Mouse (Mus musculus): ENCODE measurements around the gene Npff. TPM values are rescaled to one million over a fixed set of nuclear protein-coding genes. Genes with fewer than 3 reads are reported as not detected.

Gene Npff
- polyA plus RNA-seq, 1 experiment from 2014 or later, result 7.1 TPM

- no peak for ATAC-seq (ENCODE audit: low FRiP score)
- Histone ChIP-seq H3K27me3 (no peaks in the 10 kb centered on the region), H3K9ac (no peak overlapping the region), H3K36me3 (peaks cover 93% of the 10 kb centered on the region), H3K4me1 (replicated peaks) (no peaks in the 10 kb centered on the region), H3K9me3 (no peaks in the 10 kb centered on the region), H3K4me3 (no peak overlapping the region), H3K4me2 (no peak overlapping the region), H3K27ac (no peak overlapping the region)
- WGBS, result 89% methylated on average over 5 of the region's 5 CpGs
These were observed 24.3 kb downstream of the Npff start for GRCm38 (mm10) chr15:102500479-102500878.

GRCm38 (mm10) chr15:102499851-102500250, 24.9 kb downstream of the Npff start:
- H3K27me3 ChIP-seq, result no peaks in the 10 kb centered on the region
- no peak overlapping the region for H3K4me3 ChIP-seq
- H3K9me3 ChIP-seq, result no peaks in the 10 kb centered on the region
- no peak overlapping the region for H3K27ac ChIP-seq
- ATAC-seq (ENCODE audit: low FRiP score), result no peak
- no peaks in the 10 kb centered on the region for H3K4me1 ChIP-seq (replicated peaks)
- H3K9ac ChIP-seq, result no peak overlapping the region
- no peak overlapping the region for H3K4me2 ChIP-seq
- peaks cover 91% of the 10 kb centered on the region for H3K36me3 ChIP-seq
- WGBS, result 90% methylated on average over 6 of the region's 6 CpGs

GRCm38 (mm10) chr15:102499370-102499769, 25.4 kb downstream of the Npff start:
- Histone ChIP-seq H3K27ac (no peak overlapping the region), H3K9ac (no peak overlapping the region)
- no peak for ATAC-seq (ENCODE audit: low FRiP score)

GRCm38 (mm10) chr15:102498322-102498721, 26.4 kb downstream of the Npff start:
- Histone ChIP-seq H3K36me3 (peaks cover 90% of the 10 kb centered on the region), H3K4me3 (no peak overlapping the region), H3K27ac (no peak overlapping the region), H3K9me3 (no peaks in the 10 kb centered on the region), H3K9ac (no peak overlapping the region), H3K4me1 (replicated peaks) (no peaks in the 10 kb centered on the region), H3K4me2 (no peak overlapping the region), H3K27me3 (no peaks in the 10 kb centered on the region)
- ATAC-seq (ENCODE audit: low FRiP score), result no peak
- WGBS, result 92% methylated on average over 3 of the region's 3 CpGs

More at GRCm38 (mm10) chr15:102499370-102499769, 25.4 kb downstream of the Npff start:
- Histone ChIP-seq H3K4me2 (no peak overlapping the region), H3K27me3 (no peaks in the 10 kb centered on the region), H3K4me3 (no peak overlapping the region), H3K4me1 (replicated peaks) (no peaks in the 10 kb centered on the region), H3K36me3 (peaks cover 91% of the 10 kb centered on the region), H3K9me3 (no peaks in the 10 kb centered on the region)
- 80% methylated on average over 3 of the region's 3 CpGs for WGBS

GRCm38 (mm10) chr15:102487664-102488063, 37.1 kb downstream of the Npff start:
- WGBS, result 74% methylated on average over 1 of the region's 1 CpGs

GRCm38 (mm10) chr15:102485853-102486252, 38.9 kb downstream of the Npff start:
- no peak overlapping the region for H3K27ac ChIP-seq
- WGBS, result 92% methylated on average over 12 of the region's 12 CpGs
- no peak overlapping the region for H3K9ac ChIP-seq
- no peaks in the 10 kb centered on the region for H3K9me3 ChIP-seq
- no peaks in the 10 kb centered on the region for H3K4me1 ChIP-seq (replicated peaks)
- no peak overlapping the region for H3K4me2 ChIP-seq
- peaks cover 83% of the 10 kb centered on the region for H3K36me3 ChIP-seq
- no peak for ATAC-seq (ENCODE audit: low FRiP score)
- H3K27me3 ChIP-seq, result no peaks in the 10 kb centered on the region
- no peak overlapping the region for H3K4me3 ChIP-seq

More at GRCm38 (mm10) chr15:102487664-102488063, 37.1 kb downstream of the Npff start:
- Histone ChIP-seq H3K27me3 (no peaks in the 10 kb centered on the region), H3K4me3 (no peak overlapping the region), H3K27ac (no peak overlapping the region), H3K4me2 (no peak overlapping the region), H3K9me3 (no peaks in the 10 kb centered on the region), H3K4me1 (replicated peaks) (no peaks in the 10 kb centered on the region), H3K9ac (no peak overlapping the region), H3K36me3 (peaks cover 81% of the 10 kb centered on the region)
- no peak for ATAC-seq (ENCODE audit: low FRiP score)

GRCm38 (mm10) chr15:102483136-102483535, 41.6 kb downstream of the Npff start:
- no peak overlapping the region for H3K9ac ChIP-seq
- 90% methylated on average over 3 of the region's 3 CpGs for WGBS
- H3K4me3 ChIP-seq, result no peak overlapping the region
- H3K4me2 ChIP-seq, result no peak overlapping the region
- no peaks in the 10 kb centered on the region for H3K9me3 ChIP-seq
- no peaks in the 10 kb centered on the region for H3K27me3 ChIP-seq
- no peak for ATAC-seq (ENCODE audit: low FRiP score)
- no peak overlapping the region for H3K27ac ChIP-seq
- no peaks in the 10 kb centered on the region for H3K4me1 ChIP-seq (replicated peaks)
- H3K36me3 ChIP-seq, result peaks cover 81% of the 10 kb centered on the region

- WGBS, result 93% methylated on average over 2 of the region's 2 CpGs
- H3K9me3 ChIP-seq, result no peaks in the 10 kb centered on the region
These were observed 50.2 kb downstream of the Npff start for GRCm38 (mm10) chr15:102474520-102474919.

More at GRCm38 (mm10) chr15:102474520-102474919, 50.2 kb downstream of the Npff start:
- Histone ChIP-seq H3K4me1 (replicated peaks) (peaks cover 17% of the 10 kb centered on the region), H3K9ac (no peak overlapping the region), H3K36me3 (peaks cover 53% of the 10 kb centered on the region), H3K4me2 (no peak overlapping the region), H3K27me3 (no peaks in the 10 kb centered on the region), H3K27ac (no peak overlapping the region), H3K4me3 (no peak overlapping the region)
- ATAC-seq (ENCODE audit: low FRiP score), result no peak

Other genes starting within 250 kb of the Npff start
- gene Mfsd5, start 245.5 kb downstream of the Npff start, polyA plus RNA-seq (2015; fragmentation: Nextera tagmentation; extraction: Ambion mirVana), result 54.7 TPM in 2 replicates
- 7.0 and 7.2 TPM in 2 replicates for gene Espl1, start 228.7 kb downstream of the Npff start, polyA plus RNA-seq (2015; fragmentation: Nextera tagmentation; extraction: Ambion mirVana)
- 502 and 514 TPM in 2 replicates for gene Pfdn5, start 198.8 kb downstream of the Npff start, polyA plus RNA-seq (2015; fragmentation: Nextera tagmentation; extraction: Ambion mirVana)
- gene Myg1, start 193.2 kb downstream of the Npff start, polyA plus RNA-seq (2015; fragmentation: Nextera tagmentation; extraction: Ambion mirVana), result 91.8 and 96.4 TPM in 2 replicates
- gene Aaas, start 174.2 kb downstream of the Npff start, polyA plus RNA-seq (2015; fragmentation: Nextera tagmentation; extraction: Ambion mirVana), result 33.3 and 34.8 TPM in 2 replicates
- gene Sp7, start 157.8 kb downstream of the Npff start, polyA plus RNA-seq (2015; fragmentation: Nextera tagmentation; extraction: Ambion mirVana), result 1.1 and 1.2 TPM in 2 replicates
- gene Sp1, start 118.8 kb downstream of the Npff start, polyA plus RNA-seq (2015; fragmentation: Nextera tagmentation; extraction: Ambion mirVana), result 4.6 and 6.0 TPM in 2 replicates
- gene Amhr2, start 79.6 kb downstream of the Npff start, polyA plus RNA-seq (2015; fragmentation: Nextera tagmentation; extraction: Ambion mirVana), result 0.14 and 0.40 TPM in 2 replicates
- 107 and 109 TPM in 2 replicates for gene Prr13, start 65.9 kb downstream of the Npff start, polyA plus RNA-seq (2015; fragmentation: Nextera tagmentation; extraction: Ambion mirVana)
- 148 and 150 TPM in 2 replicates for gene Pcbp2, start 54.4 kb downstream of the Npff start, polyA plus RNA-seq (2015; fragmentation: Nextera tagmentation; extraction: Ambion mirVana)
- gene Gm10337, start 21.2 kb downstream of the Npff start, polyA plus RNA-seq (2015; fragmentation: Nextera tagmentation; extraction: Ambion mirVana), result 6.3 and 17.2 TPM in 2 replicates
- 48.9 and 49.6 TPM in 2 replicates for gene Map3k12, start 7.9 kb downstream of the Npff start, polyA plus RNA-seq (2015; fragmentation: Nextera tagmentation; extraction: Ambion mirVana)
- 94.5 and 94.6 TPM in 2 replicates for gene Tarbp2, start 6.8 kb downstream of the Npff start, polyA plus RNA-seq (2015; fragmentation: Nextera tagmentation; extraction: Ambion mirVana)
- not detected in 2 replicates for gene Gm28047, start 100.1 kb upstream of the Npff start, polyA plus RNA-seq (2015; fragmentation: Nextera tagmentation; extraction: Ambion mirVana)
- 19.7 and 21.1 TPM in 2 replicates for gene Atf7, start 100.5 kb upstream of the Npff start, polyA plus RNA-seq (2015; fragmentation: Nextera tagmentation; extraction: Ambion mirVana)
- 48.7 and 56.4 TPM in 2 replicates for gene Atp5g2, start 147.4 kb upstream of the Npff start, polyA plus RNA-seq (2015; fragmentation: Nextera tagmentation; extraction: Ambion mirVana)
- 41.8 and 42.3 TPM in 2 replicates for gene Calcoco1, start 197.2 kb upstream of the Npff start, polyA plus RNA-seq (2015; fragmentation: Nextera tagmentation; extraction: Ambion mirVana)

Data from hindbrain, embryonic 13.5 days (tissue).